In the genomic region with DNA sequence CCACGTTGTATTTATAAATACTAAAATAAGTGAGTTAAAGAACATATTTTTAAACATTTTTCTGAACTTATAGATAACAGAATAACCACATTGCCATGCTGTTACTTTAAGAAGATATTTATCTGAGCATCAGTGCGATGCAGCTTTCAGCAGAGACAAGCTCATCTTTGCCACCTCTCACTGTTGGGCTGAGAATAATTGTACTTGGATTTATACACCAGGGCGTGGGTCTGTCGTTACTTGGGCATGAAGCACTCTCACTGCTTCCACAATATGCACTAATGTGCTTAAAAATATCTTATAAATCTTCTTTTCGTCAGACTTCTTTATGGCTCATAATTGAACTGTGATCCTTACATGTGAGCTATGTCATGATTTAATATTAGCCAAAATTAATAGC, we compare ENCODE assay signal across 35 mouse cellular contexts.
"Had no signal": no experiment of that assay in that cellular context is flagged by ENCODE, and none has a peak within 500 bp of the region (broad histone marks: within the 10 kb centered on the region; RNA-seq: fewer than 3 reads in every experiment).

No protein-coding gene starts in this region.

- H3K36me3 ChIP-seq: heart, embryonic 10.5 days; heart, embryonic 12.5 days; heart, embryonic 13.5 days; heart, embryonic 15.5 days; hindbrain, embryonic 10.5 days; hindbrain, embryonic 12.5 days; hindbrain, embryonic 13.5 days; hindbrain, embryonic 15.5 days; intestine, embryonic 15.5 days; kidney, embryonic 15.5 days had no signal

- DNase-seq: heart, postnatal 10 days; heart, postnatal 14 days; heart, postnatal 36 days; heart, postnatal 4 days; kidney, adult 11 months; kidney, adult 18-20 months; kidney, adult 2 months; kidney, adult 8-10 months; kidney, adult 9 months; kidney, postnatal 10 days; kidney, postnatal 14 days; kidney, postnatal 25 days; kidney, postnatal 36 days; kidney, postnatal 4 days; layer of hippocampus, adult 9-11 months; layer of hippocampus, postnatal 36 days had no signal

- H3K4me2 ChIP-seq: heart, embryonic 11.5 days; heart, embryonic 12.5 days; heart, embryonic 13.5 days; heart, embryonic 15.5 days; hindbrain, embryonic 12.5 days; hindbrain, embryonic 13.5 days; hindbrain, embryonic 14.5 days; hindbrain, embryonic 15.5 days; intestine, embryonic 15.5 days; kidney, embryonic 15.5 days had no signal

- H3K4me3 ChIP-seq: heart, embryonic 10.5 days; heart, embryonic 12.5 days; heart, embryonic 13.5 days; heart, embryonic 15.5 days; hindbrain, embryonic 10.5 days; hindbrain, embryonic 12.5 days; hindbrain, embryonic 13.5 days; hindbrain, embryonic 15.5 days; intestine, embryonic 15.5 days; kidney, embryonic 15.5 days; layer of hippocampus, adult 2 months had no signal

- H3K4me1 ChIP-seq: heart, embryonic 10.5 days; heart, embryonic 12.5 days; heart, embryonic 13.5 days; heart, embryonic 15.5 days; hindbrain, embryonic 12.5 days; hindbrain, embryonic 13.5 days; hindbrain, embryonic 15.5 days; intestine, embryonic 15.5 days had no signal

- H3K27ac ChIP-seq: heart, embryonic 10.5 days; heart, embryonic 13.5 days; heart, embryonic 15.5 days; hindbrain, embryonic 10.5 days; hindbrain, embryonic 12.5 days; hindbrain, embryonic 13.5 days; hindbrain, embryonic 14.5 days; hindbrain, embryonic 15.5 days; hindbrain, postnatal 0 days; intestine, embryonic 15.5 days; kidney, embryonic 15.5 days; kidney, postnatal 0 days; layer of hippocampus, adult 2 months had no signal

- H3K9ac ChIP-seq: heart, embryonic 12.5 days; heart, embryonic 13.5 days; heart, embryonic 15.5 days; hindbrain, embryonic 12.5 days; hindbrain, embryonic 13.5 days; hindbrain, embryonic 14.5 days; hindbrain, embryonic 15.5 days; intestine, embryonic 15.5 days; kidney, embryonic 15.5 days had no signal

- H3K27me3 ChIP-seq: heart, embryonic 12.5 days; heart, embryonic 13.5 days; heart, embryonic 15.5 days; hindbrain, embryonic 12.5 days; hindbrain, embryonic 13.5 days; hindbrain, embryonic 15.5 days; intestine, embryonic 15.5 days; kidney, embryonic 15.5 days had no signal

- H3K9me3 ChIP-seq: heart, embryonic 10.5 days; heart, embryonic 12.5 days; heart, embryonic 13.5 days; heart, embryonic 15.5 days; hindbrain, embryonic 10.5 days; hindbrain, embryonic 12.5 days; hindbrain, embryonic 13.5 days; hindbrain, embryonic 15.5 days; intestine, embryonic 15.5 days; kidney, embryonic 15.5 days had no signal

- ATAC-seq: hindbrain, embryonic 16.5 days; hindbrain, postnatal 0 days; inflammation-experienced regulatory T-cells, adult 6 months; intestine, embryonic 15.5 days; intestine, embryonic 16.5 days; intestine, postnatal 0 days had no signal
